Mouse (Mus musculus) midbrain, embryonic 16.5 days (tissue): ENCODE measurements around the gene Baz2b. TPM values are rescaled to one million over a fixed set of nuclear protein-coding genes. Genes with fewer than 3 reads are reported as not detected.

Source experiments
- ATAC-seq: fragments of 200-750 bp; cut with Nextera tagmentation; 2 replicates; pipeline ENCODE4 v1.8.0; 2017; ENCODE audit warnings: moderate TSS enrichment
- H3K27ac ChIP-seq: fragments of 300-500 bp; sonication (generic); 2 replicates; pipeline ENCODE4 v1.5.1; 2014; ENCODE audit warnings: mild to moderate bottlenecking, low read length, mixed read lengths
- H3K27me3 ChIP-seq: fragments of 300-500 bp; sonication (generic); 2 replicates; pipeline ENCODE4 v1.6.1; 2014; ENCODE audit warnings: low read depth, low read length, mixed read lengths; ENCODE audit not compliant: control insufficient read depth, insufficient read depth
- H3K36me3 ChIP-seq: fragments of 300-500 bp; sonication (generic); 2 replicates; pipeline ENCODE4 v1.6.1; 2014; ENCODE audit warnings: mild to moderate bottlenecking, low read length, moderate library complexity, mixed read lengths; ENCODE audit not compliant: control insufficient read depth, insufficient read depth
- H3K4me1 ChIP-seq: fragments of 300-500 bp; sonication (generic); 2 replicates; pipeline ENCODE4 v1.6.1; 2014; ENCODE audit warnings: mild to moderate bottlenecking, low read length, mixed read lengths; ENCODE audit not compliant: control insufficient read depth, insufficient read depth
- H3K4me2 ChIP-seq: fragments of 300-500 bp; sonication (generic); 2 replicates; pipeline ENCODE4 v1.6.1; 2014; ENCODE audit warnings: mild to moderate bottlenecking, low read length, mixed read lengths
- H3K4me3 ChIP-seq: fragments of 300-500 bp; sonication (generic); 2 replicates; pipeline ENCODE4 v1.5.1; 2014; ENCODE audit warnings: low read depth, mild to moderate bottlenecking, low read length, moderate library complexity, mixed read lengths
- H3K9ac ChIP-seq: fragments of 300-500 bp; sonication (generic); 2 replicates; pipeline ENCODE4 v1.6.1; 2014; ENCODE audit warnings: low read depth, low read length, mixed read lengths
- H3K9me3 ChIP-seq: fragments of 300-500 bp; sonication (generic); replicated peaks from 2 replicates; pipeline ENCODE4 v1.6.1; 2014; ENCODE audit warnings: mild to moderate bottlenecking, low read length, mixed read lengths; ENCODE audit not compliant: control insufficient read depth, poor library complexity, severe bottlenecking
- WGBS: fragments of 180-500 bp; shearing (Covaris S2); extraction: QIAGEN DNeasy Blood & Tissue Kit; methylation state at CpG from one replicate; pipeline ENCODE4 v1.1.7; 2014; 5-methylcytosine and 5-hydroxymethylcytosine counted together
- polyA plus RNA-seq: library from polyadenylated mRNA; unstranded; fragments of >200 nt; fragmentation: Nextera tagmentation; extraction: Ambion mirVana; gene quantifications from 2 replicates; pipeline ENCODE4 v1.2.1, GENCODE M21; 2015

The Baz2b gene
- polyA plus RNA-seq, 1 experiment from 2014 or later = 75.3 TPM

GRCm38 (mm10) chr2:59979488-59980220 is 230.0 kb downstream of the Baz2b start:
- no peaks in the 10 kb centered on the region for H3K36me3 ChIP-seq
- no peak overlapping the region for H3K4me3 ChIP-seq
- no peaks in the 10 kb centered on the region for H3K9me3 ChIP-seq
- no peak overlapping the region for H3K27ac ChIP-seq
- no peaks in the 10 kb centered on the region for H3K4me1 ChIP-seq
- 59% methylated on average over 6 of the region's 6 CpGs for WGBS
- no peak overlapping the region for H3K4me2 ChIP-seq
- no peak for ATAC-seq
- H3K9ac ChIP-seq = no peak overlapping the region
- H3K27me3 ChIP-seq = no peaks in the 10 kb centered on the region

GRCm38 (mm10) chr2:59976680-59977079 is 233.0 kb downstream of the Baz2b start:
- Histone ChIP-seq H3K4me2 (no peak overlapping the region), H3K4me1 (no peaks in the 10 kb centered on the region), H3K9me3 (no peaks in the 10 kb centered on the region), H3K4me3 (no peak overlapping the region), H3K36me3 (no peaks in the 10 kb centered on the region), H3K27ac (no peak overlapping the region), H3K9ac (no peak overlapping the region), H3K27me3 (no peaks in the 10 kb centered on the region)
- ATAC-seq = no peak
- WGBS = 90% methylated on average over 5 of the region's 5 CpGs

GRCm38 (mm10) chr2:59975772-59976171 is 233.9 kb downstream of the Baz2b start:
- H3K4me1 ChIP-seq = no peaks in the 10 kb centered on the region
- H3K27me3 ChIP-seq = no peaks in the 10 kb centered on the region
- WGBS = 88% methylated on average over 6 of the region's 6 CpGs
- no peaks in the 10 kb centered on the region for H3K36me3 ChIP-seq
- H3K9me3 ChIP-seq = no peaks in the 10 kb centered on the region
- H3K4me2 ChIP-seq = no peak overlapping the region
- no peak for ATAC-seq
- H3K9ac ChIP-seq = no peak overlapping the region
- no peak overlapping the region for H3K27ac ChIP-seq
- H3K4me3 ChIP-seq = no peak overlapping the region

GRCm38 (mm10) chr2:59973962-59974361 is 235.7 kb downstream of the Baz2b start:
- H3K9me3 ChIP-seq = no peaks in the 10 kb centered on the region
- H3K27me3 ChIP-seq = no peaks in the 10 kb centered on the region
- H3K4me1 ChIP-seq = no peaks in the 10 kb centered on the region
- no peak for ATAC-seq
- H3K27ac ChIP-seq = no peak overlapping the region
- 93% methylated on average over 5 of the region's 5 CpGs for WGBS
- H3K4me3 ChIP-seq = no peak overlapping the region
- H3K4me2 ChIP-seq = no peak overlapping the region
- H3K36me3 ChIP-seq = peaks cover under 1% of the 10 kb centered on the region; the same call in 1 of the 2 replicates
- no peak overlapping the region for H3K9ac ChIP-seq

- no peak overlapping the region for H3K9ac ChIP-seq
- H3K4me3 ChIP-seq = no peak overlapping the region
- no peak overlapping the region for H3K27ac ChIP-seq
- no peaks in the 10 kb centered on the region for H3K27me3 ChIP-seq
- H3K4me2 ChIP-seq = no peak overlapping the region
- no peaks in the 10 kb centered on the region for H3K4me1 ChIP-seq
- H3K9me3 ChIP-seq = no peaks in the 10 kb centered on the region
- 92% methylated on average over 4 of the region's 4 CpGs for WGBS
- no peak for ATAC-seq
- H3K36me3 ChIP-seq = peaks cover 8% of the 10 kb centered on the region
These were observed 236.5 kb downstream of the Baz2b start for GRCm38 (mm10) chr2:59973104-59973641.

GRCm38 (mm10) chr2:59970511-59970910 is 239.1 kb downstream of the Baz2b start:
- Histone ChIP-seq H3K27me3 (no peaks in the 10 kb centered on the region), H3K9ac (no peak overlapping the region), H3K4me1 (no peaks in the 10 kb centered on the region), H3K4me2 (no peak overlapping the region), H3K4me3 (no peak overlapping the region), H3K27ac (no peak overlapping the region), H3K36me3 (peaks cover 8% of the 10 kb centered on the region), H3K9me3 (no peaks in the 10 kb centered on the region)
- ATAC-seq = no peak
- WGBS = 62% methylated on average over 9 of the region's 9 CpGs

- H3K4me1 ChIP-seq = no peaks in the 10 kb centered on the region
These were observed 240.5 kb downstream of the Baz2b start for GRCm38 (mm10) chr2:59969099-59969498.

GRCm38 (mm10) chr2:59968593-59968992 is 241.0 kb downstream of the Baz2b start:
- no peak overlapping the region for H3K4me2 ChIP-seq
- H3K9ac ChIP-seq = no peak overlapping the region
- no peaks in the 10 kb centered on the region for H3K27me3 ChIP-seq
- H3K27ac ChIP-seq = no peak overlapping the region
- H3K4me1 ChIP-seq = no peaks in the 10 kb centered on the region
- H3K9me3 ChIP-seq = no peaks in the 10 kb centered on the region
- H3K36me3 ChIP-seq = peaks cover 8% of the 10 kb centered on the region
- no peak for ATAC-seq
- H3K4me3 ChIP-seq = no peak overlapping the region
- 93% methylated on average over 7 of the region's 7 CpGs for WGBS

More at GRCm38 (mm10) chr2:59969099-59969498, 240.5 kb downstream of the Baz2b start:
- no peaks in the 10 kb centered on the region for H3K27me3 ChIP-seq
- no peak overlapping the region for H3K4me2 ChIP-seq
- peaks cover 8% of the 10 kb centered on the region for H3K36me3 ChIP-seq
- H3K4me3 ChIP-seq = no peak overlapping the region
- WGBS = 93% methylated on average over 10 of the region's 10 CpGs
- no peak for ATAC-seq
- H3K9ac ChIP-seq = no peak overlapping the region
- H3K27ac ChIP-seq = no peak overlapping the region
- no peaks in the 10 kb centered on the region for H3K9me3 ChIP-seq

- Histone ChIP-seq H3K36me3 (peaks cover 11% of the 10 kb centered on the region), H3K9ac (no peak overlapping the region), H3K27me3 (no peaks in the 10 kb centered on the region), H3K9me3 (no peaks in the 10 kb centered on the region), H3K4me2 (no peak overlapping the region), H3K4me3 (no peak overlapping the region), H3K4me1 (no peaks in the 10 kb centered on the region), H3K27ac (no peak overlapping the region)
- 78% methylated on average over 6 of the region's 6 CpGs for WGBS
- no peak; the same call in 1 of the 2 replicates for ATAC-seq
These were observed 243.2 kb downstream of the Baz2b start for GRCm38 (mm10) chr2:59966454-59966853.
